Mouse (Mus musculus) C2C12 (cell line): ENCODE results near the gene Acad11.

Experiments
- CEBPB ChIP-seq: IDR thresholded peaks from one replicate; pipeline ENCODE4 v1.6.1; 2011; ENCODE audit warnings: low read depth, mild to moderate bottlenecking, control low read depth, moderate library complexity
- CTCF ChIP-seq: IDR thresholded peaks from one replicate; pipeline ENCODE4 v1.5.1; 2011; ENCODE audit not compliant: control insufficient read depth, insufficient read depth, insufficient read length
- MAX ChIP-seq: IDR thresholded peaks from one replicate; pipeline ENCODE4 v1.6.1; 2011; ENCODE audit warnings: mild to moderate bottlenecking, control low read depth
- MYOG ChIP-seq: IDR thresholded peaks from one replicate; pipeline ENCODE4 v1.6.1; 2011; ENCODE audit not compliant: control insufficient read depth, insufficient read length; ENCODE audit errors: extremely low read depth

- TF ChIP-seq CTCF = no peak
- no peak for TF ChIP-seq MYOG
- TF ChIP-seq CEBPB = no peak
- TF ChIP-seq MAX = no peak
Measured at GRCm38 (mm10) chr9:104039031-104039695, 24.0 kb upstream of the Acad11 start.
